Mouse (Mus musculus) lung, postnatal 4 days (tissue): ENCODE results near the gene 1700020D05Rik.
A peak's percentile ranks its signal among the peaks of the same experiment; 100 is the strongest.
"Not testable (repeated sequence)": the region's sequence is repeated elsewhere in the genome, so short reads cannot be mapped to it uniquely, and the experiment has no call there.

Experiments used
- DNase-seq, 2 experiments: peaks; one replicate each; pipeline ENCODE4 v3.0.0; 2021

1700020D05Rik gene

GRCm38 (mm10) chr19:5494314-5494713 lies 9.3 kb downstream of the 1700020D05Rik start:
- DNase-seq: no peak

- not testable (repeated sequence) for DNase-seq
Measured at GRCm38 (mm10) chr19:5493301-5493721, 10.3 kb downstream of the 1700020D05Rik start.

GRCm38 (mm10) chr19:5492641-5493040 lies 10.9 kb downstream of the 1700020D05Rik start:
- DNase-seq: no peak

GRCm38 (mm10) chr19:5490898-5491708 lies 12.5 kb downstream of the 1700020D05Rik start:
- peak; percentile 89 to 92 for DNase-seq

- peak; percentile 96 to 98 for DNase-seq
Measured at GRCm38 (mm10) chr19:5490313-5490897, 13.2 kb downstream of the 1700020D05Rik start, which contains the start of gene Cfl1. TSS of gene Cfl1 (plus strand) at chr19:5490455.

GRCm38 (mm10) chr19:5489721-5490120 lies 13.9 kb downstream of the 1700020D05Rik start:
- not testable (repeated sequence) for DNase-seq

DNA sequence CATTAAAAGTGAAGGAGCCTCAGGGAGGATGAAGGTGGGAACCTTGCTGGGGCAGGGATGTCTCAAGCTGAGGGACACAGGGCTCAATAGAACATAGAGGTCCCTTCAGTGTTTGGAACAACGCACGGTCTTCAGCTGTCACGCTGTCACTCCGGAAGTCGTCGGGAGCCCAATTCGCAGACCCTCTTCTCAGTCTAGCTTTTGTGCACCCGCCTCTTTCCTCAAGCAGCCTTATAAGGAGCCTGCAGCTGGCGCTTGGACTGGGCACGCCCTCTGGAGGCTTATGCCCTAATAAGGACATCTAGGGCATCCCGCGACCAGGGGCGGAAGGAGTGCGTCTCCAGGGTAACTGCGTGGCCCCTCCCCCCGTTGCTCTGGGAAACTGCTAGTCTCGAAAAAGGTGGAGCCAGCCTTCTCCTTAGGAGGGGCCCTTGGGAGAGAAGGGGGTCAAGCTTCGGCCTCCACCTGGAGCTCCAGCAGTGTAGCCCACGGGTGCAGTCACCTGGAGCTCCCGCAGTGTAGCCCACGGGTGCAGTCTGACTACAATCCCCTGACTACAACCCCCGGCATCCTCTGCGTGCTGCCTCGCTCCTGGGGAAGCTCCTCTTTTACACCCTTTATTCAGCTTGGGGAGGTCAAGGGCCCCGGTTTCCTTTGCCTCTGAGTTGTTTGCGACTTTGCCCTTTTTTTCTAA lies 14.6 kb downstream of the 1700020D05Rik start:
- peak; percentile 98 for DNase-seq

DNA sequence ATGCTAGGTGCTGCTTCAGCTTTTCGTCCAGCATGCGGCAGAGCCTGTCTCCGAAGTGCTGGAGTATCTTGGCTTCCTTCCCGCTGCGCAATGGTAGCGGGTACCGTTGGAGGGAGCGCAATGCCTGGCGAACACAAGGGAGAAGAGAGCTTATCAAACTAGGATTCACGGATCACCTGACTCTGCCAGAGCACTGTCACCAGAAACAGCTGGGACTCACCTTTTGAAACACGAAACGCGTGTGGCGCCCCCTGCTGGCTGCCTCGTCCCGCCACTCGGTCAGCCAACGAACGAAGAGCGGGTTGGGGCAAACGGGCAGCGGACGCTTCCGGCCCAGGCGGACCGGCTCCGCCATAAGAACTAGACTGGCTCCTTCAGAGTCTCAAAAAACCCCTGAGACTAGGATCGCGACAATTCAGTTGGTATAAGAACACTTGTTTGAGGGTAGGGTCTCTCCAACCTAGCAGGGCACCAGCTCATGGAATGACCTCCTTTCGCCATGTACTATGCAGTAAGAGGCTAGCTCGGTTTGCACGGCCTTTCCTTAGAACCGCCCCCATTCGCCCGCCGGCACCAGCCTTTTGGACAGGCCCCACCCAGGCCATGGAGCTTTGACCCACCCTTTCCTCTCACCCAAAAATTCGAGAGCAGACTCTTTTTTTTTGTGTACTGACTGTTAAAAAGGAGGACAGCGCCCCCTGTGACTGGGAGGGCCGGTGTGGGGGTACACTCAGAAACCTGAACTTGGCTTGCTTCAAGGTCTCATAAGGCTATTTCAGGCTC lies 15.6 kb downstream of the 1700020D05Rik start, which contains the start of gene Mus81:
TSS of gene Mus81 (minus strand) at position 635 of the 783 bp plus-strand sequence.
- peak; percentile 96 to 98 for DNase-seq

DNA sequence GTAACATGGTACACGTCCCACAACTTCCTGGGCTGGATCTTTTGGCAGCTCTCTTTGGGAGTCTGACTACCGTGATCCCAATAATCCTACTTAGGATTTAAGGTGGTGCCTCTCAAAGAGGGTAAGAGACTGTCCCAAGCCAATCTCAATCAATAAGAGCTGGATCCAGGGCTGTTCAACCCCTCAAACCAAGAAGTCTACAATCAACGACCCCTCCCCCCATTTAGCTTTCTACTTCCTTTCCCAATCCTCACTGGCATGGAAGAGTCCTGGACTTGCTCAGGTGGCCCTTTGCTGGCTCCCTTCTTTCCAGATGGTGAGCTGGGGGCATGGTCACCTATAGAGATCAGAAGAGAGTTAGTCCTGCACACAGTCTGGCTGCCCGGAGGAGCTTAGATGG lies 16.8 kb downstream of the 1700020D05Rik start:
- no peak for DNase-seq

DNA sequence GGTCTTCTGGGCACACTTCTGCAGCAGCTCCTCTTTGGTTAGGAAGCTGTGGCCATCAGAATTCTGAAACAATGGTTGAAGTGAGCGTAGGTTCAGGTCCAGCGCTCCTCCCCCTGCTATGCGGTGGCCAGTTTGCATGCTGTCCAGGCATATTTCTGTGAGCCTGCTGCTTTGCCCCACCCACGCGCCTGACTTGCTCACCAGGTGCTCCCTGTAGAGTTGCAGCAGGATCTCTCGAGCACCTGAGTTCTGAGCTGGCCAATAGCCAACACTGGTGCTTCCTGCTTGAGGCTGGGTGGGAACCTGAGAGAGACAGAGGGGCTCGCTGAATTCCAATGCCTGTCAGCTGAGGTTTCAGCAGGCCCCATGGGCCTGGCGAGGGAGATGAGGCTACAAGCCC lies 17.3 kb downstream of the 1700020D05Rik start:
- DNase-seq: peak; percentile 60 to 80

DNA sequence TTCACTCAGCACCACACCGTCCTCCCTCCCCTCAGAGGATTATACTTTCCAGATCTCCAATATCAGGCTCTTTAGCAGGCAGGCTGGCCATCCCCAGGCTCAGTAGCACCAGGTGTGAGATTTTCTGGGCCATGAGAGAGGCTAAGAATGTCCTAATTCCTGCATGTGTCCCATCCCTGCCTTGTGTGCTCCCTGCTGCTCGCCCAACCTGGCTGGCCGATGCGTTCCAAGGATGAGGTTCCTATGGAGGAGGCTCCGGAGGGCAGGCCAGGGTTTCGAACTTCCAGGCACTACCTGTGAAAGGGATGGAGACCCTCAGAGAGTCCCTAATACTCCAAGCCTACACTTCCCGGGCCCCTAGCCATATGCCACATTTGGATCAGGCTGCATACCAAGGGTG lies 17.8 kb downstream of the 1700020D05Rik start:
- no peak for DNase-seq

DNA sequence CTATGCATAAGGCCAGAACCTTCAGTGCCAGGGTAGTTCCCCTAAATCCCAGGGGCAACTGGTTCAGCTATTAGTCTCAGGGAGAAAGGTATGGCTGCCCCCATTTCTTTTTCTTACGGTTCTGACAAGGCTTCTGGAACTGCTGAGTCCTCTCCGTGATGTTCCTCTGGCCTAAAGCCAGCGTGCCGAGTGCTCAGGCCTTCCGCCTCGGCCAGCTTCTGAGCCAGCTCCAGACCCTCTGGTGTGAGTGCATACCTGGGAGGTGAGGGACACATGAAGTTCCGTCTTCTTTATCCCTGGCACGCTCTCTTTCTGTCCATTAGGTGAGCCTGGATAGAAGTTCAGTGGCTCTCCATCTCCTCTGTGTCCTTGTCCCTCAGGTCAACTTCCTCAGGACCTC lies 18.2 kb downstream of the 1700020D05Rik start:
- DNase-seq: no peak

DNA sequence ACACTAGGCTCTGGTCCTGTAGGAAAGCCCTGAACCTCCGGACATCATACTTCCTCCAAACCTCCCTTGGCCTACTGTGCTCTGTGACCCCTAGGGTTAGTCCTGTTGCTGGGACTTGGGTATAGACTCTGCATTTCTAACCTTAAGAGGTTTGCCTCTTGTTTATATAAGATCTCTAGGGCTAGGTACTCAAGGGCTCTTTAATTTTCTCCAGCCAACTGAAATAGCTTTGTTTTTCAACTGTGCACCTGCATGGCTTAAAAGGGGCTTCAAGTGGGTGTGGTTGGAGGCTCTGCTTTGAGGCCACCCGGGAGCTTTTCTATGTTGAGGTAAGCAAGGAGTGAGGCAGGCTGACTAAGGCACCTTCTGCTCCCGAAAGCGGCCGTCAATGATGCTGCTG lies 19.1 kb downstream of the 1700020D05Rik start:
- DNase-seq: no peak

GRCm38 (mm10) chr19:5483386-5484359 lies 19.9 kb downstream of the 1700020D05Rik start:
- DNase-seq: no peak

DNA sequence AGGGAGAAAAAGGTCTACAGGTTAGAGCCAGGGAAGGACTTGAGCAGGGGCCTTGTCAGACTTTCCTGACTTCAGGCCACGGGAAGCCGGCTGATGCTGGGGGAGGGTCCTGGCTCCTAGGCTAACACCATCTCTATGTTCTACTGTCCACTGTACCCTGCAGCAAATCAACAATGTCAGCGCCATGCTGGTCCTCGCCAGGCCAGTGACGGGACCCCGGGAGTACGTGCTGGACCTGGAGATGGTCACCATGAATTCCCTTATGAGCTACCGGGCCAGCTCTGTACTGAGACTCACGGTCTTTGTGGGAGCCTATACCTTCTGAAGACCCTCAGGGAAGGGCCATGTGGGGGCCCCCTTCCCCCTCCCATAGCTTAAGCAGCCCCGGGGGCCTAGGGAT lies 22.2 kb downstream of the 1700020D05Rik start:
- no peak for DNase-seq

DNA sequence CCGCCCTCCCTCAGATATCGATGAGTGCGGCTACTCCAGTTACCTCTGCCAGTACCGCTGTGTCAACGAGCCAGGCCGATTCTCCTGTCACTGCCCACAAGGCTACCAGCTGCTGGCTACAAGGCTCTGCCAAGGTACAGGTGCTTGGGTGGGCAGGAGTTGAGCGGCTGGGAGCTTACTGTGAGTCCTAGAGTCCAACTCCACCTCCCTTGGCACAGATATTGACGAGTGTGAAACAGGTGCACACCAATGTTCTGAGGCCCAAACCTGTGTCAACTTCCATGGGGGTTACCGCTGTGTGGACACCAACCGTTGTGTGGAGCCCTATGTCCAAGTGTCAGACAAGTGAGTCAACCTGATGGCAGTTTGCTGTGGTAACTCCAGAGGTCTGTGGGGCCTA lies 23.6 kb downstream of the 1700020D05Rik start:
- no peak for DNase-seq

GRCm38 (mm10) chr19:5477668-5478300 lies 25.8 kb downstream of the 1700020D05Rik start:
- DNase-seq: no peak

DNA sequence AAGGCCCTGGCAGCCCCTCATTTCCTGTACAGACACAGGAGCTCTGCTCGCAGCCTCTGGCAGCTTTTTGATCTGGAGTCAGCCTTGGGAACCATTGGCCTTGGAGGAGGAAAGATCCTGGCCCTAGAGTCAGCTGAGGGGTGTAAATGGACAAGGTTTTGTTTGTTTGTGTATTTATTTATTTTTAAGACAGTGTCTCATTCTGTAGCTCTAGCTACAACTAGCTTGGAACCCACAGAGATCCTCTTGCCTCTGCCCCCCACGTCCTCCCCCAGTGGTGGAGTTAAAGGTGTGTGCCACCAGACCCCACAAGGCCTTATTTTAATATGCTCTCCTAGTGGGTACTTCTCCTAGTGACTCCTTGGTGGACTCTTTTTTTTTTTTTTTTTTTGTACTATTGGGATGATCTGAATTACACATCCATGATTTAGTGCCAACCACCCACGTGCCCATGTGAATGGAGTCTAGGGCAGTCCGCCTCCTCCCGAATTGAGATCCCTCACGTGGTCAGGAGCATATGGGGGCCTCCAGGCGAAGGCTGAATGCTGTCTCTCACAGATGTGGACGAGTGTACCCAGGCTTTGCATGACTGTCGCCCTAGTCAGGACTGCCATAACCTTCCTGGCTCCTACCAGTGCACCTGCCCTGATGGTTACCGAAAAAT lies 26.5 kb downstream of the 1700020D05Rik start:
- no peak for DNase-seq

DNA sequence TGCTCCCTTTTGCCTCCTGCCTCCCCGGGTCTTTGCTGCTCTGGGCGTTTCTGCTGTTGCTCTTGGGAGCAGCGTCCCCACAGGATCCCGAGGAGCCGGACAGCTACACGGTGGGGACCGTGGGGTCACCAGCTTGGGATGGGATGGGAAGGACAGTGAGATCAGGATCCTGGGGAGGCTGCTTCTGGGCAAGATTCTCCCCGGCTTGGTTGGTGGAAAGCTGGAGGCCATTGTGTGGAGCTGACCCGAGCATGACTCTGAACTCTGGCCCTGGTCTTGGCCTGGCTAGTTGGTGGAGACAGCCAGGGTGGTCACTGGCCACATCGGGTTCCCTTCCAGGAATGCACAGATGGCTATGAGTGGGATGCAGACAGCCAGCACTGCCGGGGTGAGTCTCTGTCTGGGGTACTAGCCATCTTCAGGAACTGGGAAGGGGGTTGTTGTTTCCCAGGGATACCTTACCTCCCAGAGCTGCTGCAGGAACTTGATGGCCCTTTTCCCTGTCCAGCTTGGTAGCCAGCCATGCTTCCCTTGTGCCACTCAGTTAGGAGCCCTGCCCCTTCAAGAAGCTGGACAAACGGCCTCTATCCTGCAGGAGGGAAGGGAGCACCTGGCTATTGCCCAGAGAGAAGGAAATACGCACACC lies 28.4 kb downstream of the 1700020D05Rik start:
- DNase-seq: peak in 1 of 2 experiments; percentile 39
